Mouse (Mus musculus) lung, adult 2 months (tissue): ENCODE measurements around the gene Dock8.

ENCODE experiments used
- CTCF ChIP-seq: fragments of 200-500 bp; IDR thresholded peaks from 2 replicates; pipeline ENCODE4 v1.5.1; 2011; ENCODE audit warnings: mild to moderate bottlenecking, low read length, control low read depth; ENCODE audit not compliant: insufficient read depth
- POLR2A ChIP-seq: fragments of 200-500 bp; IDR thresholded peaks from 2 replicates; pipeline ENCODE4 v1.6.1; 2011; ENCODE audit warnings: low read depth, mild to moderate bottlenecking, control low read depth, low read length, borderline replicate concordance; ENCODE audit errors: extremely low read depth

DNA sequence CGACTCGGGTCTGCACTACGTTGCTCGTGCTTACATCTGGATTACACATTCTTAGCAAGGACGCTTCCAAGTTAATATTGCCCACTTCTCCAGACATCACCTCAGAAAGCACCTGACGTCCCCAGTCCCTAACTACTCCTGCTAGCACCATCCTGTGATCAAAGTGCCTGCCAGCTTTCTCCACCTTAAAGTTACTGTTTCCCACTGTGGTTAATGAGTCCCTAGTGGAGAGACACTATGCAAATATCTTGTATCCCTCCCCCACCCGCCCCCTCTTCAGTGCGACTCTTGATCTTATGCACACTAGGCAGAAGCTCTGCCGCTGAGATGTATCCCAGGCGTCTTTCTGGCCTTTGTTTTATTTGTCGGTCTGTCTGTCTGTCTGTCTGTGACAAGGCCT lies 21.3 kb upstream of the Dock8 start:
- TF ChIP-seq POLR2A (no peak), CTCF (no peak)
